Mouse (Mus musculus) brain, adult 2 months (tissue): Measurements from ENCODE around the gene Zfyve16.

Source experiments
- DNase-seq: peaks from one replicate; pipeline ENCODE4 v3.0.0; 2011; ENCODE audit warnings: low read depth, low spot score

Gene Zfyve16

DNA sequence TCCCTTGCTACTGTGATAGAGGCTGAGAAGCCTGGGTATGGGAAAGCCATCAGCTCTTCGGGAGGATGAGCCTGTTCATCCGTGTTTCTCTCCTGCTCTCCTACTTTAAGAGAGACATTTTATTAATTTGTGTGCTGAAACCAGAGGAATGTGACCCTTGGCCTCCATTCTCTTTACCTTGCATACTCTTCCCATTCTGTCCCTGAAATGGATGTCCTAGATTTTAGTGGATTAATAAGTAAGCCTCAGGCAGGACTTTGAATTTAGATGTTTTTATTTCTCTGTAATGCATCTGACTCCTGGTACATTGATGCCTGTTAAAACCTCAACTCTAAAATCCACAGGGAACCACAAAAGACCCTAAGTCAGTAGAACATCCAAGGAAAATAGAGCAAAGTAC, 61.3 kb downstream of the Zfyve16 start:
- no peak for DNase-seq

DNA sequence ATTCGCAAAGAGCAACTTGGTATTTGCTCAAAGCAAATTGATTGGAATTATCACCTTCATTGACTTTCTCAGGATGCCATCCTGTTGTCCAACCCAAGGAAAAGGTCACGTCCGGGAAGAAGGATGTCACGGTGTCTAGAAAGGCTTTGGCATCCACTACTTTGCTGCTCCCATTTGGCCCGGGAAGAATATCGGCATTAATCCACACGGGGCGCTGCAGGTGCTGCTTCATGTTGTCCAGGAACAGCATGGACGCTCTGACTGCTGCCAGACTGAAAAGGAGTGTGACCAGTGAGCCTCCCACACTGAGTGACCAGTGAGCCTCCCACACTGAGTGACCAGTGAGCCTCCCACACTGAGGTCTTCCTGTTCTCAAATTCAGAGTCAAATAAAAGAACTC, 62.8 kb downstream of the Zfyve16 start:
- DNase-seq = no peak

DNA sequence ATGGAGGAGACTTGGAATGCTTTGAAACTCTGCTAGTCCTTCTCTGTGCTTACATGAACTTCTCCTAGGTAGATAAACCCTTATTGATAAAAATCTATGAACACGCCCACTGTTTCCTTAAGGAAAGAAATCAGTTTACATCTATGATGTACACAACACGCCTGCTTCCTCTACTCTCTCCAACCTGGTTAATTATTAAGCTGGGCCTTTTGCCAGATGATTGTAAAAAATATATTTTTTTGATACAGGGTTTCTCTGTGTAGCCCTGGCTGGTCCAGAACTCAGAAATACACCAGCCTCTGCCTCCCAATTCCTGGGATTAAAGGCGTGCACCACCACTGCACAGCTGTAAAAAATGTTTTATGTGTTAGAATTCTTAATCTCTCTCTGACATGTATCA, 66.0 kb downstream of the Zfyve16 start:
- no peak for DNase-seq

DNA sequence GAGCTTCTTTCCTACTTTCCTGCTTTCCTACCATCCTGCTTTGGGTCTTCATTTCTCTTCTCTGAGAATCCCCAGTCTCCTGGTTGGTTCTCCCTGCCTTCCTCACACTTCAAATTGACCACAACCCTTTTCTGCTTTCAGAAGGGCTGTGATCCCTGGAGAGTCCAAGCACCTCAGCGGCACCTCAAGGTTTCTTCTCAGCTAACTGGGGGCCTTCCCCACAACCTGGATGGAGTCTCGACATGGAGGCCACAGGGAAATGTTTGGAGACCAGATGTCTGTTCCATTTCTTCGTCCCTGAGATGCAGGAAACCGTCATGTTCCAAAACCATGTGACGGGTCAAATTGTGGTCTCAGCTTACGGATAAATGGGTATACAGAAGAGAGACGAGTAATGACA, 83.8 kb downstream of the Zfyve16 start:
- DNase-seq = no peak

DNA sequence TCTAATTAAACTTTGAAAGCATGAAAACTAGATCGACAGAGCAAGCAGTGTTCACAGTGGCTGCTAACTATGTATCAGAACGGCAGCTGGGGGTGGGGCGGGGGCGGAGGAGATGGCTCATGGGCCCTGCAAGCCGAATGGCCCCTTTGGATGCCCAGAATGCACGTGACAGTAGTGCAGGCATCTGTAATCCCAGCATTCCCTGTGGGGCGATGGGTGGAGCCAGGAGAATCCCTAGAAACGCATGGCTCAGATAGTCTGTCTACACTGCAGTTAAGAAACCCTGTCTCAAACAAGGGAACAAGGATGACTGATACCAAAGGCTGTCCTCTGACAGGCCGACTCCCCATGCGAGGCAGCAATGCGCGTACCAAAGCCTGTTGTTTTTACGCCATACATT, 90.4 kb downstream of the Zfyve16 start:
- DNase-seq = no peak

DNA sequence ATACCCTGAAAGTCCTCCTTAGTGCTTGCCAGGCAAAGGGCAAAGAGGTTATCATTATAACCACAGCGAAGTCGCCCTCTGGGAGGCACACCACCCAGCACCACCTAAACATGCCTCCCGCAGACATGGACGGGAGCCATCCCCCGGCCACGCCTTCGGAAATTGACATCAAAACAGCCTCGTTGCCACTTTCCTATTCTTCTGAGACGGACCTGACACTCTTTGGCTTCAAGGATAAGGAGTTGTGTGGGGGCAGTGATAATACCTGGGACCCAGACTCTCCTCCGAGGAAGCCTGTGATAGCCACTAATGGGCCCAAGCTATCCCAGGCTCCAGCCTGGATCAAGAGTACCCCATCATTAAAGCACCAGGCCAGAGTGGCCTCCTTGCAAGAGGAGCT, 92.0 kb downstream of the Zfyve16 start:
- no peak for DNase-seq
